Mouse (Mus musculus) forebrain, embryonic 10.5 days (tissue): ENCODE results near the gene Cald1. TPM values are rescaled to one million over a fixed set of nuclear protein-coding genes. Genes with fewer than 3 reads are reported as not detected.

Experiments used
- DNase-seq: peaks from one replicate; pipeline ENCODE4 v3.0.0-alpha.2; 2017; ENCODE audit warnings: low spot score; ENCODE audit errors: extremely low spot score
- H3K27ac ChIP-seq: fragments of 300-500 bp; sonication (generic); 2 replicates; pipeline ENCODE4 v1.5.1; 2016; ENCODE audit warnings: mild to moderate bottlenecking
- H3K27me3 ChIP-seq: fragments of 300-500 bp; sonication (generic); 2 replicates; pipeline ENCODE4 v1.6.1; 2016; ENCODE audit warnings: mild to moderate bottlenecking; ENCODE audit not compliant: poor library complexity, severe bottlenecking
- H3K36me3 ChIP-seq: fragments of 300-500 bp; sonication (generic); replicated peaks from 2 replicates; pipeline ENCODE4 v1.6.1; 2016; ENCODE audit warnings: mild to moderate bottlenecking, moderate library complexity
- H3K4me1 ChIP-seq: fragments of 300-500 bp; sonication (generic); 2 replicates; pipeline ENCODE4 v1.6.1; 2016
- H3K4me3 ChIP-seq: fragments of 300-500 bp; sonication (generic); 2 replicates; pipeline ENCODE4 v1.5.1; 2016; ENCODE audit warnings: mild to moderate bottlenecking, moderate library complexity
- H3K9me3 ChIP-seq: fragments of 300-500 bp; sonication (generic); 2 replicates; pipeline ENCODE4 v1.6.1; 2016; ENCODE audit warnings: mild to moderate bottlenecking, moderate library complexity
- WGBS: fragments of 180-500 bp; shearing (Covaris S2); methylation state at CpG from one replicate; pipeline ENCODE4 v1.1.7; 2016; 5-methylcytosine and 5-hydroxymethylcytosine counted together
- polyA plus RNA-seq: library from polyadenylated mRNA; unstranded; fragments of >200 nt; fragmentation: Nextera tagmentation; extraction: Ambion mirVana; gene quantifications from 2 replicates; pipeline ENCODE4 v1.2.1, GENCODE M21; 2016

Cald1 gene
- polyA plus RNA-seq = 135 and 143 TPM in 2 replicates

DNA sequence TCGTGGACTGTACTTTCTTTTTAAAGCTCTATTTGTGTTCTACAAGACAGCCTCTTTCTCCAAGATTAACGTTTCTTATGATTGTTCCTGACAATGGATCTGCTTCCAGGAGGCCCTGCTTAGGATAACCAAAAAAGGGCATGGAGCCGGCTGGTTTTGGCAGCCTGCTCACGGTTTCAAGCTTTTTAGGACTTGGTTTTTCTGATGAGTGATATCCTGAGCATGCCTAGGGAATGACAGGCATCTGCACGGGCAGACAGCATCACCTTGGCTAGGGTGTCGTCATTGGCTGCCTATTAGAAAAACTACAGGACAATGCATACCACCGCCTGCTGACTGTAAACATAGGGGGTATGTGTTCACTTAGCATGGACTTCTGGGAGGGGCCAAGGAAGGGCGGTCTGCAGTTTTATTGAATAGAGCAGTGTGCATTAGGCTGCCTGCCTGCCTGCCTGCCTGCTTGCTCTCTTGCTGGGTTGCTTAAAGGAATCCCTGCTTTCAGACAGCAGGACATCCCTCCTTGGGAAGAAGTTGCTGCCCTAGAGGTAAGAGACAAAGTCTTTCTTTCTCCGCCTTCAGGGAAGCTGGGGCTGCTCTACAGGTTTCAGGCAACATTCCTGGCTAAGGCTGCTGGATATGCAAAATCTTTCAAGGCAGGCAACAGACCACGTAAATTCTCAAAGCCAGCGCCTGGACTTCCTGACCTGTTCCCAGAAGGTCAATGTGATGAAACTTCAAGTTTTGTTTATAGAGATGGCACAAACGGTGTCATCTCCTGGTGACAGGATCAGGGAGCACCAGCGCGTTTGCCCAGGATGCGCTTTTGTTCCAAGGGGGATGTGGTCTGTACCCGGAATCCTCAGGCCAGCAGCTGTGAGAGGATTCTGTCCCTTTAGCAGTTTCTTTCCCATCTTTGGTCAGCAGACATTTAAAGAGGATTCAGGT lies at the start of gene Cald1:
TSS of gene Cald1 (plus strand) at position 380 of the 945 bp plus-strand sequence.
- Histone ChIP-seq H3K4me3 (peak within 1 kb of the TSS; percentile 44), H3K4me1 (peaks cover 54% of the 10 kb centered on the region), H3K27me3 (no peaks in the 10 kb centered on the region), H3K36me3 (no peaks in the 10 kb centered on the region), H3K9me3 (no peaks in the 10 kb centered on the region), H3K27ac (peak within 1 kb of the TSS; percentile 82)
- 6% methylated on average over 16 of the region's 16 CpGs for WGBS
- peak; percentile 53 for DNase-seq

DNA sequence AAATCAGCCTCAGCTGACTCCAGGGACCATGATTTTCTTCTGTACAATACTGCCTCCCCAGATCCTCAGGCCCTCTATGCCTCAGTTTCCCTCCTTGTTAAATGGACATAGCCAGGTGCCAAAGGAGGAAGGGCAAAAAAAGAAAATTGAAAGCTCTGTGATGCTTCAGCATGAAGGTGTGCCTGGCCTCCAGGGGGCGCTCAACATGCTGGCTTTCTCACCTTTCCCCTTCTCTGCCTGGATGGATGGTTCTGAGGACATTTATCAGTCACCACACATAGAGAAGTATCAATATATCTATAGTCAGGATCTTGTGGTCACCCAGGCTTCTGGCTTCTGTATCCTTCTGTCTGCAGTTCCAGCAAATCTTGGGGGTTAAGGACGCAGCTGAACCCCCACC lies 49.3 kb upstream of the Cald1 start:
- Histone ChIP-seq H3K27ac (no peak overlapping the region), H3K9me3 (no peaks in the 10 kb centered on the region), H3K36me3 (no peaks in the 10 kb centered on the region), H3K4me1 (peaks cover 18% of the 10 kb centered on the region), H3K27me3 (no peaks in the 10 kb centered on the region), H3K4me3 (no peak overlapping the region)
- WGBS = 35% methylated on average over 2 of the region's 2 CpGs
- peak; percentile 47 for DNase-seq

DNA sequence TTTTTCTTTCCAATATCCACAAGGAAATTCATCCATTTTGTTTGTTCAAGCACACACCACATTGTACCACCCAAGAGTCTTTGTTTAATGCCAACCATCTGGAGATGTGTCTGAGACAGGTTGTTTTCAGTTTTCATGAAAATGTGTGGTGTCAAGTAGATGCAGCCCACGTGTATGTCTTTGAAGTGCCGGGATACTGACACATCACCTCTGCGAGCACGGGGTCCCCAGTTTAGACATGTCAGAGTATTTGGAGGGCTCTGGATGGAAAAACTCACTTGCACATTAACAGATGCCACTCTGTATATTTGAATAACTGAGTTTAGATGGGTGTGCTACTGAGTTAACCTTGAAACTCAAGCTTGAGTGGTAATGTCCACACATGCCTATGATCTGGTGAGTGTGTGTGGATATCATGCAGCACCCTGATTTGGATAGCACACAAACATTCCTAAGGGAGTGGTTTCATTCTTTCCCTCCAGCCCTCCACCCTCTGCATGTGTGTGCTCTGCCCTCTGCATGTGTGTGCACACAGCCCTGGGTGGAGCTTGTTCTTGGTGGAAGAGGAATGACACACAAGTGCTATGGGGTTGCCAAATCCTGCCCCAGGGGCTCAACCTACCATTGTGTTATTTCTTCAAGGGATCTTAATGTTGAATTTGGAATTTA lies 45.7 kb upstream of the Cald1 start:
- H3K27me3 ChIP-seq = no peaks in the 10 kb centered on the region
- H3K27ac ChIP-seq = no peak overlapping the region
- H3K4me3 ChIP-seq = no peak overlapping the region
- peak; percentile 6 for DNase-seq
- WGBS = 85% methylated on average over 4 of the region's 4 CpGs
- no peaks in the 10 kb centered on the region for H3K36me3 ChIP-seq
- H3K4me1 ChIP-seq = peaks cover 6% of the 10 kb centered on the region
- no peaks in the 10 kb centered on the region for H3K9me3 ChIP-seq

DNA sequence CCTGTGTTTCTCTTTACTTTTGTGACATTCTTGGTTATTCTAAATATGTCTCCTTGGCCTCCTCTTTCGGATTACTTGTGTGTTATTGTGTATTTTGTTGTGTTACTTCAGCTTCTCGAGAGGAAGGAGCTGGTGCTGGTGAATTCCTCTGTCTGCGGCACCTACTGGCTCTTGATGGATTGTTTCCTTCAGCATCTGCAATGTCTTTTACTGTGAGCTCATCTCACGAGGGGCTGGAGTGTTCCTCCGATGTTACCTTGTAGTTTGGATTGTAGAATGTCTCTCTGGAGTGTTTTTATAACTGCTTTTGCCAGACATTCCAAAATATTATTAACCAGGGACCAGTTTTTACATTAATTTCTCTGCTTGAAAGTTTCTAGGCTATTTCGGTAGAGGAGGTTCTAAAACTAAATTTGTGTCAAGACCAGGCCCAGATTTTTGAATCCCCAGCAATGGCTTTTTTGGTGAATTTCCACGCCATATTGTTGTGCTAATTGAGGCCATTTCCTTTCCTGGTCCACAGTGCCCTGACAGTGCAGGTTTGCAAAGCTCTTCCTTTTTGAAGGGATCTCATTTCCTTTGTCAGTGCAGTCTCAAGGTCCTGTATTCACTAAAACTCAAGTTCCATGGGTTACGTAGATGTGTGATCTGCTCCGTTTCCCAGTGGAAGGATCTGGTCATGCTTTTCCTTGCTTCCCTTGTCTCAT lies 43.9 kb upstream of the Cald1 start:
- H3K9me3 ChIP-seq = no peaks in the 10 kb centered on the region
- no peaks in the 10 kb centered on the region for H3K36me3 ChIP-seq
- 89% methylated on average over 9 of the region's 9 CpGs for WGBS
- H3K4me3 ChIP-seq = no peak overlapping the region
- peaks cover 5% of the 10 kb centered on the region; the same call in 1 of the 2 replicates for H3K4me1 ChIP-seq
- H3K27me3 ChIP-seq = no peaks in the 10 kb centered on the region
- H3K27ac ChIP-seq = no peak overlapping the region
- DNase-seq = no peak

DNA sequence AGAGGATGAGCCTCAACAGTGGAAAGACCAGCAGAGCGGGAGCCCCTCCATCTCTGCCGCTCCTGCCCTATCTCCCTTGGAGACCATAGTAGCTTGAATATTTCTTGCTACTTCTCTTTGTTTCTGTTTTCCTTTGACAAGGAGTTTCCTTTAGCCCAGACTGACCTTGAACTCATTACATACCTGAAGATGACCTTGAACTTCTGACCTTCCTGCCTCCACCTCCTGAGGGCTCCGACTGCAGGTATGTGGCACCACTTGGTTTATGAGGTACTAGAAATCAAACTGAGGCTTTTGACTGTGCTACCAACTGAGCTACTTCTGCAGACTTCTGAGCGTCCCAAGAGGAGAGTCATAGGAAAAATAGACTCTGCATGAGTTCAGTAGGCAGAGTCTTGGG lies 38.8 kb upstream of the Cald1 start:
- peaks cover 5% of the 10 kb centered on the region; the same call in 1 of the 2 replicates for H3K4me1 ChIP-seq
- no peaks in the 10 kb centered on the region for H3K36me3 ChIP-seq
- 91% methylated on average over 4 of the region's 4 CpGs for WGBS
- no peak overlapping the region for H3K27ac ChIP-seq
- H3K9me3 ChIP-seq = no peaks in the 10 kb centered on the region
- DNase-seq = no peak
- H3K4me3 ChIP-seq = no peak overlapping the region
- H3K27me3 ChIP-seq = no peaks in the 10 kb centered on the region

DNA sequence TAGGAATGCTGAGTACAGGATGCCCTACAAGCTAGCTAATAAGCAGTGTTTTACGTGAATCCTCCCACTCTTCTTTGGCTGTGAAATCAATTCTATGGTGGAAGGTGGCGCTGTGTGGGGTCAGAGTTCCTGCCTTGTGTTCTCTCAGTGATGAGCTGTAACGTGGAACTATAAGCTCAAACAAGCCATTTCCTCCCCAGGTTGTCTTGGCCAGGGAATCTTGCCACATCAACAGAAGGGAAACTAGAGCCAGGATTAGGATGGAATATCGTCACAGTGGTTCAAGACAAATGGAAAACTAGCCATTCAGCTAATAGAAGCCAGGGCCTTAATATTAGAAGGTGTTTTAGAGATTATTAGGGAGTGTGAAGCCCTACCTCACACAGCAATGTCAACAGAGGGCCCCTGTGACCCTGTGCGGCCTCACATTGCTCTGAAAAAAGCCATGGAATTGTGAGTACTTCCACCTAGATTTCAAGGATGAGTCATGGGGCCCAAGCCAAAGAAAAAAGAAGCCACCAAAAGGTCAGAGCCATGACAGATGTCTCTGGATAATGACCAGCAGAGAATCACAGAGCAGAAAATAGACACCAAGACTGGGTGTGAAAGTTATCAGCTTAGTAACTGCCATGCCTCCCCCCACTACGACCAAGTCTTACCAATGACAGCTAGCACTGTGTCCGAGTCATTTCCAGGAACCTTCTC lies 33.0 kb upstream of the Cald1 start:
- WGBS = 80% methylated on average over 7 of the region's 7 CpGs

DNA sequence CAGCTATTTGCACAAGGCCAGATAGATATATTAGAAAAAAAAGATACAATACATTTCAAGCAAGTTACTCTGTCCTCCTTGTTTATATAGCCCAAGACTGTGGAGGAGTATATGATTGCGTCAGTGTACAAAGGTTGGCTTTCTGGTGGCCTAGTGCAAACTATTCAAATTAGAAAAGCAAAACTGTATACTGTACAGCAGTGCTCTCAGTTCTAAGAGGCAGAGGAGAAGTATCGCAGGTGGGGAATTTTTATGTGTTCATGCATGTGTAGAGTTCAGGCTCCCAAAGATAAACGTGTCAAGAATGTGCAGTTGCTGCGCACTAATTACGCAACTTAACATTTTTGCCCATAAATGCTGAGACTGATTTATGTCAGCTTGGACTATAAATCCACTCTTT lies 31.0 kb upstream of the Cald1 start:
- 94% methylated on average over 5 of the region's 5 CpGs for WGBS

More for the DNA sequence above, 33.0 kb upstream of the Cald1 start:
- no peak for DNase-seq
- H3K4me3 ChIP-seq = no peak overlapping the region
- H3K9me3 ChIP-seq = no peaks in the 10 kb centered on the region
- H3K36me3 ChIP-seq = no peaks in the 10 kb centered on the region
- no peak overlapping the region for H3K27ac ChIP-seq
- H3K4me1 ChIP-seq = no peaks in the 10 kb centered on the region
- H3K27me3 ChIP-seq = no peaks in the 10 kb centered on the region

DNA sequence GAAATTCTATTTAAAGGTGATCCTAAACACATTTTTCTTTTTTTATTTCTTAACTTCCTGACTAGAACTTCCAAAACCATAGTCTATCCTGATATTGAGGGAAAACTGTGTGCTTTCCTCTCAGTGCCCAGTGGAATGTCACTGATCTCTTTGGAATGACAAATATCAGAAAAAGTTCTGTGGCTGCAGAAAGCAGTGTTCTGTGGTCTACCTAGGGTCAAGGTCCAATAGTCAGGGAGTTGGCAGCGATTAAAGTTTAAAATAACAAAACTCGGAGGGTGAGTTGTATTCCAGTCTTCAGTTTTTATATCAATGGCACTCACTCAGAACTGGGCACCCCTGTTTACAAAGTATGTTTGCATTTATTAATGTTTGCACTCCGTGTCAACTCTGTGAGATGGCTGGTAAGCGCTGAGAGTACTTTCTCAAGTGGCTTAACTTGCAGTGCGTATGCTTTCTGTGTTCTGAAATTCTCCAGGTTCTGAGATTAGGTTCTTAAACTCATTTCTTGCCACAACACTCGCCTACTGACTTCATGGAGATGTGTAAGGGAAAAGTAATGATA lies 18.7 kb upstream of the Cald1 start:
- no peak for DNase-seq
- 91% methylated on average over 6 of the region's 6 CpGs for WGBS

More for the DNA sequence above, 31.0 kb upstream of the Cald1 start:
- no peaks in the 10 kb centered on the region for H3K27me3 ChIP-seq
- no peak overlapping the region for H3K4me3 ChIP-seq
- H3K27ac ChIP-seq = no peak overlapping the region
- DNase-seq = no peak
- H3K36me3 ChIP-seq = no peaks in the 10 kb centered on the region
- H3K4me1 ChIP-seq = no peaks in the 10 kb centered on the region
- H3K9me3 ChIP-seq = no peaks in the 10 kb centered on the region

DNA sequence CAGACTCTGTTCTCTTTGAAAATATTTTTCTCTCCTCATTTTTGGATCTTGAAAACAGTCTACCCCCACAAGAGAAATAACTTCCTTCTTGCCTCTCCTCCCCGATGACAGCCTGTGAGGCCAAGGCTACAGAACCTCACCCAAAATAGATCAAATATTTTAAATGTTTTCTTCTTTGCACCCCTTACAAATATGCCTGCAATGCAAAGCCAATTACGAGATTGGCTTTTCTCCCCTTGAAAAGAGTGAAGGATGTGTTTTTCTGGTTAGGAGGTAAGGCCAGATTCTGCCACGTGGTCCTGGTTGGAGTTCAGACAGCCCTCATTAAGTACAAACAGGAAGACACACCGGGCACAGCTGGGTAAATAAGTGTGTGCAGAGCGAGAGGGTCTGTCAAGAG lies 14.9 kb upstream of the Cald1 start:
- H3K9me3 ChIP-seq = no peaks in the 10 kb centered on the region
- H3K4me3 ChIP-seq = no peak overlapping the region
- H3K36me3 ChIP-seq = no peaks in the 10 kb centered on the region
- WGBS = 69% methylated on average over 5 of the region's 5 CpGs
- no peak overlapping the region for H3K27ac ChIP-seq
- H3K4me1 ChIP-seq = no peaks in the 10 kb centered on the region
- no peak for DNase-seq
- H3K27me3 ChIP-seq = no peaks in the 10 kb centered on the region

More for the DNA sequence above, 18.7 kb upstream of the Cald1 start:
- H3K4me1 ChIP-seq = no peaks in the 10 kb centered on the region
- no peaks in the 10 kb centered on the region for H3K27me3 ChIP-seq
- no peak overlapping the region for H3K4me3 ChIP-seq
- no peaks in the 10 kb centered on the region for H3K9me3 ChIP-seq
- no peaks in the 10 kb centered on the region for H3K36me3 ChIP-seq
- no peak overlapping the region for H3K27ac ChIP-seq

DNA sequence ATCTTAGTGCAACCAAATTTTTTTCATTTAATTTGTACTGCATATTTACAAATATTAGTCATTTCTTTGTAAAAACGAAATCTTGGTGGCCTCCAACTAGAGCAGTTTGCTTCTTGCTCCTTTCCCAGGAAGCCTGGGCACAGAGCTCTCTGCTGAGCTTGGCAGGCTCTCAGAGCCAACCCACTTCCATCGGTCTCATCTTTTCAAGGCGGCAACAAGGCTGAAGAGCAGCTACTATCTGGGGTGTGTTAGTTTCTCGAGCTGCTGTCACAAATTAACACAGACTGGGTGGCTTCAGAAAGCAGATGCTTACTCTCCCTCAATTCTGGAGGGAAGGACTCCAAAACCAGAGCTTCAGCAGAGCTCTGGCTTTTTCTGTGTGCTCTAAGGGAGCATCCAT lies 10.2 kb upstream of the Cald1 start:
- H3K36me3 ChIP-seq = no peaks in the 10 kb centered on the region
- no peak overlapping the region for H3K4me3 ChIP-seq
- no peaks in the 10 kb centered on the region for H3K9me3 ChIP-seq
- H3K27ac ChIP-seq = no peak overlapping the region
- H3K27me3 ChIP-seq = no peaks in the 10 kb centered on the region
- no peak for DNase-seq
- H3K4me1 ChIP-seq = no peaks in the 10 kb centered on the region
- 87% methylated on average over 4 of the region's 4 CpGs for WGBS

DNA sequence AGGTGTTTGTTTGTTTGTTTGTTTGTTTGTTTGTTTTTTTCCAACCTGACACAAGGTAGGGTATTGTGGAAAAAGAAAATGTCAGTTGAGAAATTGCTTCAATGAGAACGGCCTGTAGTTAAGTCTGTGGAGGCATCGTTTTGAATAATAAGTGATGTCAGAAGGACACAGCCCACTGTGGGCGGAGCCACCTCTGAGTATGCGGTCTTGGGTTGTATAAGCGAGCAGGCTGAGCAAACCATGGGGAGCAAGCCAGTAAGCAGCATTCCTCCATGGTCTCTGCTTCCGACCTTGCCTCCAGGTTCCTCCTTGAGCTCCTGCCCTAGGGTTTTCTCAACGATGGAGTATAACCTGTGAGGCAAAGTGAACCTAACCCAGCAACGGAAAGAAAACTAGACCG lies 7.6 kb upstream of the Cald1 start:
- H3K27me3 ChIP-seq = no peaks in the 10 kb centered on the region
- no peak for DNase-seq
- no peak overlapping the region for H3K4me3 ChIP-seq
- H3K27ac ChIP-seq = no peak overlapping the region
- H3K4me1 ChIP-seq = no peaks in the 10 kb centered on the region
- H3K36me3 ChIP-seq = no peaks in the 10 kb centered on the region
- H3K9me3 ChIP-seq = no peaks in the 10 kb centered on the region
- WGBS = 93% methylated on average over 9 of the region's 9 CpGs

DNA sequence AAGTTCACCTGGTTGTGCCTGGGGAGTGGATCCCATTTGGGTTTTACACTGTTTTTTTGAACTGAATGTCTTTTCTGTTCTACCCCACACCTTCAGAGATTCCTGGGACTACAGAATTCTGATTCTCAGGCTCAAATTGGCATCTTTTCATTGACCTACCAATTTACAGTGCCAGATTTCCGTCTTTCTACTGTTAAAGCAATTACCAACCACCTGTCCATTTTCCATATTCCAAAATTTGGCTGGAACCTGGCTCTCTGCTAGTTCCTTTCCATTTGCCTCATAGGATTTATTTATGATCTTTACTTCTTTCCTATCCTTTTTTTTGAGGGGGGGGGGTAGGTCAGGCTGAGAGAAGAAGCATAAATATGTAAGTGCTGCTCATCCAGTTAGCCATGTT lies 4.9 kb upstream of the Cald1 start:
- Histone ChIP-seq H3K27me3 (no peaks in the 10 kb centered on the region), H3K36me3 (no peaks in the 10 kb centered on the region), H3K9me3 (no peaks in the 10 kb centered on the region), H3K27ac (no peak overlapping the region), H3K4me1 (peaks cover 22% of the 10 kb centered on the region), H3K4me3 (no peak overlapping the region)
- DNase-seq = no peak
- 89% methylated on average over 1 of the region's 1 CpGs for WGBS
